ENCODE assay signal across 8 mouse cellular contexts in the genomic region with DNA sequence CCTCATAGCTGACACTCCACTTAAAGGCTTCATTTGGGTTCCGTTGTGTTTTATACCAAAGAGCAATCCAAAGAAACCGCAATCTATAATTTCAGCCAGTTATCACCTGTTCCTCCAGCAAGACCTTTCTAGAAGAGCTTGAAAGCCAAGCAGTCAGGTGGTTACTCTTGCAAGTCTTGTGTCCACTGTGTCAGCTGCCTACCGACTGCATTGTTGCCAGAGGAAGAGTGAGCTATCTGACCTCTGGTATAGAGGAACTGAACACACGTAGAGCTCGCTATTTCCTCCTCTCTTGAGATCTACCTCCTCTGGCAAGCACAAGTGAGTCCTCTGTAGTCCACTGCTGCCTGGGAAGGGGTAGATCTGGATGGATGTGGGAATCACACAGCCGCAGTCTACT. TPM values are rescaled to one million over a fixed set of nuclear protein-coding genes. Genes with fewer than 3 reads are reported as not detected.
DNase-seq lines count a peak whose midpoint lies in the region; ATAC-seq and TF ChIP-seq lines count a peak whose summit lies in the region.

No protein-coding gene starts in this region.

- no peaks in the 10 kb centered on the region for H3K27me3 ChIP-seq in kidney, postnatal 0 days (ENCODE audit: insufficient read depth, low read length)
- no peaks in the 10 kb centered on the region for H3K27me3 ChIP-seq in kidney, adult 2 months (replicated peaks; ENCODE audit: control insufficient read depth, insufficient read depth, low read length)
- no peaks in the 10 kb centered on the region for H3K27me3 ChIP-seq in hindbrain, postnatal 0 days (ENCODE audit: insufficient read depth, low read length)
- no peaks in the 10 kb centered on the region for H3K27me3 ChIP-seq in midbrain, embryonic 16.5 days (ENCODE audit: control insufficient read depth, insufficient read depth, low read depth, low read length)

- H3K9me3 ChIP-seq in kidney, postnatal 0 days (replicated peaks; ENCODE audit: low read length), result no peaks in the 10 kb centered on the region
- no peaks in the 10 kb centered on the region for H3K9me3 ChIP-seq in hindbrain, postnatal 0 days (ENCODE audit: low read length)
- H3K9me3 ChIP-seq in midbrain, embryonic 16.5 days (replicated peaks; ENCODE audit: control insufficient read depth, low read length, poor library complexity, severe bottlenecking), result no peaks in the 10 kb centered on the region; the same call in 1 of the 2 replicates

- WGBS in kidney, postnatal 0 days, result 47% methylated on average over 6 of the region's 6 CpGs
- WGBS in kidney, adult 2 months, result 41% methylated on average over 6 of the region's 6 CpGs
- 42% methylated on average over 6 of the region's 6 CpGs for WGBS in hindbrain, postnatal 0 days
- 43% methylated on average over 6 of the region's 6 CpGs for WGBS in midbrain, embryonic 16.5 days

- peak; percentile 8 for DNase-seq in kidney, postnatal 0 days (ENCODE audit: low spot score)
- no peak for DNase-seq in kidney, adult 2 months
- peak; percentile 22 for DNase-seq in embryo, embryonic 10.5 days (ENCODE audit: low spot score)
- DNase-seq in hindbrain, postnatal 0 days (ENCODE audit: low spot score), result no peak
- no peak for DNase-seq in left cerebral cortex, postnatal 10 days (ENCODE audit: extremely low spot score in 1 of 2, low spot score in 2 of 2)
- no peak for DNase-seq in layer of hippocampus, postnatal 36 days
- DNase-seq in adipocyte (ENCODE audit: low spot score), result no peak

- no peak for TF ChIP-seq POLR2A in kidney, adult 2 months (IDR thresholded peaks at IDR 0.05; ENCODE audit: low read depth, low read length)

- H3K4me2 ChIP-seq in kidney, postnatal 0 days (ENCODE audit: low read length), result peak overlapping the region; percentile 97
- H3K4me2 ChIP-seq in hindbrain, postnatal 0 days (ENCODE audit: low read depth, low read length), result peak overlapping the region; percentile 86
- H3K4me2 ChIP-seq in midbrain, embryonic 16.5 days (ENCODE audit: low read length), result peak overlapping the region; percentile 92

- H3K4me1 ChIP-seq in kidney, postnatal 0 days (replicated peaks; ENCODE audit: insufficient read depth, low read length), result peaks cover 8% of the 10 kb centered on the region; the same call in 1 of the 2 replicates
- no peaks in the 10 kb centered on the region for H3K4me1 ChIP-seq in kidney, adult 2 months (ENCODE audit: control insufficient read depth, insufficient read depth, low read length)
- H3K4me1 ChIP-seq in hindbrain, postnatal 0 days (ENCODE audit: insufficient read depth, low read length), result no peaks in the 10 kb centered on the region
- H3K4me1 ChIP-seq in midbrain, embryonic 16.5 days (ENCODE audit: control insufficient read depth, insufficient read depth, low read length), result peaks cover 6% of the 10 kb centered on the region; the same call in 1 of the 2 replicates

- no peak overlapping the region for H3K27ac ChIP-seq in kidney, postnatal 0 days
- no peak overlapping the region for H3K27ac ChIP-seq in kidney, adult 2 months (ENCODE audit: insufficient read depth, low read depth, low read length)
- H3K27ac ChIP-seq in hindbrain, postnatal 0 days, result no peak overlapping the region
- H3K27ac ChIP-seq in midbrain, embryonic 16.5 days (ENCODE audit: low read length), result no peak overlapping the region

- TF ChIP-seq CTCF in kidney, postnatal 0 days (IDR thresholded peaks at IDR 0.05; ENCODE audit: low read depth), result no peak
- no peak for TF ChIP-seq CTCF in kidney, adult 2 months (conservative IDR thresholded peaks at IDR 0.05; ENCODE audit: insufficient read depth, insufficient read length, low read depth, low read length)
- no peak for TF ChIP-seq CTCF in hindbrain, postnatal 0 days (IDR thresholded peaks at IDR 0.05; ENCODE audit: low read depth)

- no peaks in the 10 kb centered on the region for H3K36me3 ChIP-seq in kidney, postnatal 0 days (ENCODE audit: insufficient read depth, low read length)
- no peaks in the 10 kb centered on the region for H3K36me3 ChIP-seq in kidney, adult 2 months (ENCODE audit: control insufficient read depth, insufficient read depth, low read length)
- no peaks in the 10 kb centered on the region for H3K36me3 ChIP-seq in hindbrain, postnatal 0 days (ENCODE audit: insufficient read depth, low read length)
- H3K36me3 ChIP-seq in midbrain, embryonic 16.5 days (ENCODE audit: control insufficient read depth, insufficient read depth, low read length), result no peaks in the 10 kb centered on the region

- peak overlapping the region; percentile 82 for H3K4me3 ChIP-seq in kidney, postnatal 0 days (replicated peaks; ENCODE audit: low read depth, low read length)
- H3K4me3 ChIP-seq in kidney, adult 2 months (ENCODE audit: insufficient read depth, low read depth, low read length), result no peak overlapping the region
- peak overlapping the region; percentile 77 for H3K4me3 ChIP-seq in hindbrain, postnatal 0 days (ENCODE audit: low read length)
- H3K4me3 ChIP-seq in midbrain, embryonic 16.5 days (ENCODE audit: low read depth, low read length), result peak overlapping the region; percentile 81

- H3K9ac ChIP-seq in kidney, postnatal 0 days (ENCODE audit: low read depth, low read length), result peak overlapping the region; percentile 67
- peak overlapping the region; percentile 53 for H3K9ac ChIP-seq in hindbrain, postnatal 0 days (replicated peaks; ENCODE audit: low read length)
- H3K9ac ChIP-seq in midbrain, embryonic 16.5 days (ENCODE audit: low read depth, low read length), result peak overlapping the region; percentile 72

- ATAC-seq in kidney, postnatal 0 days (replicated peaks; ENCODE audit: low FRiP score, low read depth), result no peak
- ATAC-seq in hindbrain, postnatal 0 days, result no peak
- no peak for ATAC-seq in midbrain, embryonic 16.5 days

- intact Hi-C loops in left cerebral cortex, postnatal 10 days (cut with DNase I), result no loop called here

RNA-seq across cellular contexts. Expression of a gene that starts 0.8 kb away (rescaled TPM):
- polyA plus RNA-seq in kidney, postnatal 0 days (2015; fragmentation: Nextera tagmentation; extraction: Ambion mirVana), result 38.0 and 44.0 TPM in 2 replicates
- 0.31 and 0.57 TPM in 2 replicates for polyA plus RNA-seq in kidney, adult 2 months (2012; rRNA removed)
- total RNA-seq in hindbrain, postnatal 0 days (2014; rRNA removed), result 1.2 TPM in 1 of 2 replicates, not detected in the other
- 10.8 and 11.2 TPM in 2 replicates for polyA plus RNA-seq in hindbrain, postnatal 0 days (2015; fragmentation: Nextera tagmentation; extraction: Ambion mirVana)
- 7.5 and 8.8 TPM in 2 replicates for polyA plus RNA-seq in midbrain, embryonic 16.5 days (2015; fragmentation: Nextera tagmentation; extraction: Ambion mirVana)
- 1 to 10 TPM; 1.9 to 2.0 TPM for total RNA-seq in left cerebral cortex, postnatal 10 days (2021)
- total RNA-seq in layer of hippocampus, postnatal 36 days (2021), result not detected

RNA-seq across cellular contexts. Expression of a gene that starts 27.0 kb away (rescaled TPM):
- 170 and 187 TPM in 2 replicates for polyA plus RNA-seq in kidney, postnatal 0 days (2015; fragmentation: Nextera tagmentation; extraction: Ambion mirVana)
- polyA plus RNA-seq in kidney, adult 2 months (2012; rRNA removed), result 66.1 and 71.4 TPM in 2 replicates
- total RNA-seq in hindbrain, postnatal 0 days (2014; rRNA removed), result 114 and 123 TPM in 2 replicates
- 208 and 214 TPM in 2 replicates for polyA plus RNA-seq in hindbrain, postnatal 0 days (2015; fragmentation: Nextera tagmentation; extraction: Ambion mirVana)
- 184 and 185 TPM in 2 replicates for polyA plus RNA-seq in midbrain, embryonic 16.5 days (2015; fragmentation: Nextera tagmentation; extraction: Ambion mirVana)
- total RNA-seq in left cerebral cortex, postnatal 10 days (2021), result 10 to 100 TPM; 79.9 to 83.6 TPM
- total RNA-seq in layer of hippocampus, postnatal 36 days (2021), result 10 to 100 TPM; 72.0 to 84.8 TPM

Comparison
In these comparisons a context has a peak if more than half of its experiments do, and no peak if none do; other contexts are left out.
1. DNase-seq: peak in kidney, postnatal 0 days (single experiment) and embryo, embryonic 10.5 days (single experiment); none in kidney, adult 2 months (single experiment), hindbrain, postnatal 0 days (single experiment), left cerebral cortex, postnatal 10 days (0 of 2), layer of hippocampus, postnatal 36 days (0 of 2) and adipocyte (single experiment).
2. Peak in every context shown above with its lines, with median percentiles within 50 percentile points of each other: H3K4me2 ChIP-seq and H3K9ac ChIP-seq.